Mouse (Mus musculus) myocyte (in vitro differentiated cells): ENCODE measurements at regions not wholly inside any gene's neighbourhood (a gene's known extent, or its start where the extent isn't known, plus 50 kb on each side); places are given as distances from the start of the nearest gene placed in this dataset.

ENCODE experiments used
- CEBPB ChIP-seq: IDR thresholded peaks from 2 replicates; pipeline ENCODE4 v1.6.1; 2011; ENCODE audit warnings: mild to moderate bottlenecking, moderate library complexity; ENCODE audit not compliant: poor library complexity, insufficient read depth, severe bottlenecking
- E2F4 ChIP-seq: IDR thresholded peaks from one replicate; pipeline ENCODE4 v1.6.1; 2011; ENCODE audit warnings: mild to moderate bottlenecking, control low read depth, moderate library complexity; ENCODE audit not compliant: insufficient read depth
- MAX ChIP-seq: IDR thresholded peaks from one replicate; pipeline ENCODE4 v1.6.1; 2011; ENCODE audit warnings: low read depth, mild to moderate bottlenecking, control low read depth
- MYOD1 ChIP-seq, 3 experiments: IDR thresholded peaks; one replicate each; pipeline ENCODE4 v1.6.1; 2011; ENCODE audit warnings: control low read depth in 2 of 3, low read depth in 2 of 3, mild to moderate bottlenecking in 2 of 3, moderate library complexity in 1 of 3; ENCODE audit not compliant: insufficient read length in 2 of 3, control insufficient read depth in 1 of 3
- MYOG ChIP-seq, 3 experiments: IDR thresholded peaks; one replicate each; pipeline ENCODE4 v1.6.1; 2011; ENCODE audit warnings: control low read depth in 2 of 3, low read depth in 2 of 3, mild to moderate bottlenecking in 2 of 3; ENCODE audit not compliant: insufficient read length in 2 of 3, control insufficient read depth in 1 of 3, insufficient read depth in 1 of 3
- POLR2A ChIP-seq: IDR thresholded peaks from one replicate; pipeline ENCODE4 v1.6.1; 2011; ENCODE audit warnings: low read depth, mild to moderate bottlenecking, control low read depth, moderate library complexity; ENCODE audit not compliant: insufficient read length
- POLR2AphosphoS2 ChIP-seq: IDR thresholded peaks from one replicate; pipeline ENCODE4 v1.6.1; 2011; ENCODE audit warnings: low read depth, control low read depth; ENCODE audit not compliant: insufficient read length
- REST ChIP-seq: IDR thresholded peaks from one replicate; pipeline ENCODE4 v1.6.1; 2011; ENCODE audit warnings: mild to moderate bottlenecking, control low read depth, moderate library complexity; ENCODE audit not compliant: insufficient read depth, insufficient read length
- SRF ChIP-seq: IDR thresholded peaks from one replicate; pipeline ENCODE4 v1.6.1; 2011; ENCODE audit warnings: low read depth; ENCODE audit not compliant: control insufficient read depth, insufficient read length
- TCF12 ChIP-seq: IDR thresholded peaks from one replicate; pipeline ENCODE4 v1.6.1; 2011; ENCODE audit warnings: mild to moderate bottlenecking, control low read depth; ENCODE audit not compliant: poor library complexity, insufficient read depth, severe bottlenecking
- TCF3 ChIP-seq: IDR thresholded peaks from one replicate; pipeline ENCODE4 v1.6.1; 2011; ENCODE audit warnings: low read depth, control low read depth; ENCODE audit not compliant: insufficient read length
- USF1 ChIP-seq: IDR thresholded peaks from one replicate; pipeline ENCODE4 v1.6.1; 2011; ENCODE audit warnings: low read depth, mild to moderate bottlenecking, control low read depth, moderate library complexity

DNA sequence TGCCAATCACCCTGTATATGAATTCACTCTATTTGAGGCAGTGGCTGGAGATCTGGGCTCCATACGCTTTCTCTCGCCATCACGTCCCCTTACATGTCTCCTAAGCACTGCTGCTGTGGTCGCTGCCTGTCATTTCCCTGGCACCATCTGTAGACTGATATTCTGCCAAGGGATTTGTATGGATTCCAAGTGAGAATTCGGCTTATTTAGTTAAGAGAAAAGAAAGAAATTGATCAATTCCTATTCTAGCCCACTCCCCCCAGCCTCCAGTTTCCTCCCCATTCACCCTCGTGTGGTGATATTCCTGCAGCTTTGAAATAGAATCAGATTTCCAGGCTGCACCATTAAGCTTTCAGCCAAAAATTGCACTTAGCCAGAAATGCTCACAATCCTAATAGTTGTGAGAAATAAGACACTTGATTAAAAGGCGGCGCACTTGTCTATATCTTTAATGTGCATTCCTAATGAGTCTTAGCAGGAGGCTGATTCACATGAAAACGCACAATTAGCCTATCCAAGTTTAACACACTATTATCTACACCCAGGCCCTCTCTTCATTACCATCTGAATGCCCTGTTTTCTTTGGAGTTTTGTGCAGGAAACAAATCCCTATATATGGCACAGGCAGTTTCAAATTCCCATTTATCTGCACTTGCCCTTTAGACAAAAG, 253.8 kb upstream of the Gm6793 start:
- TF ChIP-seq CEBPB (no peak), POLR2A (no peak), POLR2AphosphoS2 (no peak), MYOD1 (IDR thresholded peaks at IDR 0.05; ENCODE audit: control insufficient read depth in 1 of 3, insufficient read length in 2 of 3, low read depth in 2 of 3) (no peak), USF1 (no peak), E2F4 (no peak), SRF (no peak), REST (no peak), MAX (no peak), TCF12 (no peak), MYOG (IDR thresholded peaks at IDR 0.05; ENCODE audit: control insufficient read depth in 1 of 3, insufficient read depth in 1 of 3, insufficient read length in 2 of 3, low read depth in 2 of 3) (no peak), TCF3 (no peak)
